Mouse (Mus musculus) lung, postnatal 14 days (tissue): ENCODE data around the gene Sfpq.

Source experiments
- DNase-seq: peaks from one replicate; pipeline ENCODE4 v3.0.0; 2021

Gene Sfpq

DNA sequence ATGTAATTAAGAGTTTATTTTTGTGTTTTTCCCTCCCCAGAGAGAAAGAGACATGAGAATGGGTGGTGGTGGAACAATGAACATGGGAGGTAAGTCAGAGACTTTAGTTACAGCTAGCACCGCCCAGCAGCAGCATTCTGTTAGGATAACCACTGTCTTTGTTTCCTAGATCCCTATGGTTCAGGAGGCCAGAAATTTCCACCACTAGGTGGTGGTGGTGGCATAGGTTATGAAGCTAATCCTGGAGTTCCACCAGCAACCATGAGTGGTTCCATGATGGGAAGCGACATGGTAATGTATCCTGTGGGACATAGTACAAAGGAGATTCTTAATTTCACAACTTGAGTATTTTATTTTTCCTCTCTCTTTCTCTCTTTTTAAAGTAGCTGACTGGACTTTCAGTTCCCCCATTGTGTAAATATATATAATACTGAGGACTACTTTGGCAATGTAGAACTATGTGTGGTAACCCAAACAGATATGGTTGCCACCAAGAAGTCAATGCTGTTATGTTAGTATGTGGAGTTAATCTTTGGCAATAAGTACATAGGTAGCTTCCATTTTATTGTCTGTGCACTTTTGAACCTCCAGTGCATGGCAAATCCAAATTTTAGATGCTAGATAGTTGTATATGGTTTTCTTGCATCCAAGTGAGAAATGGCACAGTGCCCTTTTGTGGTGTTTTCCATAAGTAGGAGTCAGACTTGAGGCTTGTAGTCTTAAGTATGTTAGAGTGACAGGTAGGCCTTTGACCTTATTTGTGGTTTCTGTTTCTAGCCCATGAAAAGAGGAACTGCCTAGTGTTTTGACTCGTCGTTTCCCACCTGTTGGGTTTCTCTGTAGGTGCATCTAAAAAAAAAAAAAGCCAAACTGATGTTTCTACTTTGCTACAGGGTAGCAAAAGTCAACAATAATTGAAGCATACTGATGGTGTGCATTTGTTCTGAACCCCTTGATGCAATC, 6.4 kb downstream of the Sfpq start:
- peak; percentile 61 for DNase-seq

DNA sequence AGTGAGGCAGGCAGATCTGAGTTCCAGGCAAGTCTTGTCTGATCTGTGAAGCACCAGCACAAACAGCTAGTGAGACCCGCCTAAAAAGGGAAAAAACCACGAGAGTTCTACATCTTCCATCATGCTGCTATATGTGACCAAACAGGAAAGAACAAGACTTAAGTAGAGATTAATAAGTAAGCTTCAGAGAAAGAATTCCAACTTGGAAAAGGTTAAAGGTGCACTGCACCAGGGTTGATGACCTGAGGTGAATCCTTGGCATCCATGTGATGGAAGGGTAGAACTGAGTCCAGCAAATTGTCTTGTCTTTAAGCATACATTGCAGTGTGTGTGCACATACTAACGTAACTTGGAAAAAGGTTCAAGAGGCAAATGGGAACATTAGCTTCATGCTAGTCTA, 16.0 kb downstream of the Sfpq start:
- DNase-seq: no peak

DNA sequence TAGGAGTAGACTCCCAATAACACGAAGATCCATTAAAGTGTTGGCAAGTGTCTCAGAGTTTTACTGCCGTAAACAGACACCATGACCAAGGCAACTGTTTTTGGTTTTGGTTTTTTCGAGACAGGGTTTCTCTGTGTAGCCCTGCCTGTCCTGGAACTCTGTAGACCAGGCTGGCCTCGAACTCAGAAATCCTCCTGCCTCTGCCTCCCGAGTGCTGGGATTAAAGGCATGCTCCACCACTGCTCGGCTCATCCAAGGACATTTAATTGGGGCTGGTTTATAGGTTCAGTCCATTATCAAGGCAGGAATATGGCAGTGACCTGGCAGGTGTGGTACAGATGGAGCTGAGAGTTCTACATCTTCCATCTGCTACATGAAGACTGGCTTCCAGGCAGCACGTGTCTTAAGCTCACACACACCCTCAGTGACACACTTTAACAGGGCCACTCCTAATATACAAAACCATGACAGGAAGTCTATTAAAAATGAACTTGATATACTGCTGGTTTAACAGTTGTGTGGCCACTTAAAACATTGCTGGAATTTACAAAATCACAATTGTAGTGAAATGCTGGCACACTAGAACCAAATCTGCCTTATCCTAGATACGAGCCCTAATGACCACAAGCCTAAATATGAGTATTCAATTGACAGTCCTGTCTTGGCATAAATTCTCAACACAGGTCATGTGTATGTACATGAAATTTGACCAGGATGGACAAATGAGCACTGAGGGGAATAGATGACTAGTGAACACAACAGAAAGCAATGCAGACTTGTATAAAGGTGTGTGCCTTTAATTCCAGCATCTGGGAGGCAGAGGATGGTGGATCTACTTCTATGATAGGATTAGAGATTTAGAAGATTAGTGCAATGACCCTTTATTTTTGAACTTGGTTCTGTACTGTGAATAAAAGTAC, 17.0 kb downstream of the Sfpq start:
- no peak for DNase-seq

DNA sequence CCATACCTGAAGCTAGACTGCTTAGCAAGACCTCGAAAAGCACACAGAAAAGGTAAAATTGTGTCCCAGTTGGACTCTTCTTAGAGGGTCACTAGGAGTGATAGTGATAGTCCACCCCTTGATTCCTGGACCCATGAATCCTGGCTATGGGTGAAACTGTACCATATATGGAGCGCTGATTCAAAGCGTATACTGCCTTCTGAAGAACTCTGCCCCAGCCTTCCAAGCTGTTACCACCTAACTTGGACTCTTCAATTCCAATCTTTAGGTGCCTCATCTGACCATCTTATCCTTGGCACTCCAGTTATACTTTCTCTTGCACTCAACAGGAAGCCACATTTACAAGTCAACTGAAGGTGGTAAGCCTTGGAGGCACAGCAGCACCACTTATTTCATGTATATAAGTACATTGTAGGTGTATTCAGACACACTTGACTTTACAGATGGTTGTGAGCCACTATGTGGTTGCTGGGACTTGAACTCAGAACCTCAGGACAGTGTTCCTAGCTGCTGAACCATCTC, 17.8 kb downstream of the Sfpq start:
- no peak for DNase-seq

DNA sequence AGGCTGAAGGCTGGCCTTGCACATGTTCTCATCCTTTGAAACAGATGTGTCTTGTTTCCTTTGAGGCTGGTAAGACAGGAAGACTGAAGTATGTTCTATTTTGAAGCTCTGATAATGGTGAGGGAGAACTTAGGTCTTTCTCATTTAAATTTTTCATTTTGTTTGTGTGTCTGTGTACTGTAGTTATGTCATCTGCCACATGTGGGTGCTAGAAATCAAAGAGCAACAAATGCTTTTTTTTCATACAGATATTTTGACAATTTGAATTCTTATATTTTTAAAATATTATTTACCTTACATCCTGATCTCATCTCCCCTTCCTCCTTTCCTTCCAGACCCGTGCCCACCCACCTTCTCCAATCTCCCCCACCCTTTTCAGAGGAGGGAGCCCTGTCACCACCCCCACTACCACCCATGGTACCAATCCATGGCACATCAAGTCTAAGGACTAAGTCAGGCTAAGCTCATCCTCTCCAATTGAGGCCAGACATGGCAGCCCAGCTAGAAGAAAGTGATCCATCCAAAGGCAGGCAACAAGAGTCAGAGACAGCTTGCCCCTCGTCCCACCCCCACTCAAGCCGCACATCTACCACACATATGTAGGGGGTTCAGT, 18.9 kb downstream of the Sfpq start:
- DNase-seq: no peak

DNA sequence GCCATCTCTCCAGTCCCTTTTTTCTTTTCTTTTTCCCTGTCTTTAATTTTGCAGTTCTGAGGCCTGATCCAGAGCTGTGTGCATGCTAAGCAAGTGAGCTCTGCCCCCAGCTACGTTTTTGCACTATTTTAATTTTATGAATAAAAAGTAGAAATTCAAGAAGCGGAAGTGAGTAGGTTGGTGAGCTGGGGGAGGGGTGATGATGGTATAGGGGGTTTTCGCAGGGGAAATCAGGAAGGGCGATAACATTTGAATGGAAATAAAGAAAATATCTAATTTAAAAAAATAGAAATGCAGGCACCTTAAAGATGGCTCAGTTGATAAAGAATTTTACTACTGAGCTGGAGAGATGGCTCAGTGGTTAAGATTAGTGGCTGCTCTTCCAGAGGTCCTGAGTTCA, 22.4 kb downstream of the Sfpq start:
- DNase-seq: no peak

DNA sequence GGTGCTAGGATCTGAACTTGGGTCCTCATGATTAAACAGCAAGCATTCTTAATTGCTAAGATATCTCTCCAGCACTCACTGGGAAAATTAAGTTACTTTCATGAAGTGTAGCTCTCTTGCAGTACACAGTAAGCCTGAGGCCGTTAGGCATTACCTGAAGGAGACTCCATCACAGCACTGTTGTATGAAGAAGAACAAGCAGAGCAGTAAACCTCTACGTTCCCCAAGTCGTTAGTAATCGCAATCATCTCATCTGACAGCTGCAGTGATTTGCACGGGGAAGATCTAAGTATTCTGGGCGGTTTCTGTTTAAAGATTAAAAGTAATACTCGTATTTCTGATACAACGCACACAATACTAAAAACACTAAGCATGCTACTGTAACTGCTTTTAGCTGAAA, 30.0 kb downstream of the Sfpq start:
- DNase-seq: no peak

DNA sequence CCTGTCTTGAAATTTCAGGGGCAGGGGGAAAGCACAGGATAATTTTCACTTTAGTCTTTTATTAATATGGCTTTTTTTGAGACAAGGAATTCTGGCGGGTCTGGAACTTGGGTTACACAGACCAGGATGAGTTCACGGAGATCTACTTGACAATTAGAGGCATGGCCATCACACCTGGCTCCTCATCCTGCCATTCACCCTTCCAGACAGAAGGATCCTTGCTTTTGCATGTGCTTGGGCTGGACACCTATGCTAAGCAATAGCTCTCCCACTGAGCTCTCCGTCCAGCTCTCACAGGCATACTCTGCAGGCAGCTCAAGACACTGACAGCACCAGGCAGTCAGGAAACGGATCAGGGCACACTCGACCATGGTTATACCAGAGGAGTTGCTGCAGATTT, 31.9 kb downstream of the Sfpq start:
- DNase-seq: no peak

DNA sequence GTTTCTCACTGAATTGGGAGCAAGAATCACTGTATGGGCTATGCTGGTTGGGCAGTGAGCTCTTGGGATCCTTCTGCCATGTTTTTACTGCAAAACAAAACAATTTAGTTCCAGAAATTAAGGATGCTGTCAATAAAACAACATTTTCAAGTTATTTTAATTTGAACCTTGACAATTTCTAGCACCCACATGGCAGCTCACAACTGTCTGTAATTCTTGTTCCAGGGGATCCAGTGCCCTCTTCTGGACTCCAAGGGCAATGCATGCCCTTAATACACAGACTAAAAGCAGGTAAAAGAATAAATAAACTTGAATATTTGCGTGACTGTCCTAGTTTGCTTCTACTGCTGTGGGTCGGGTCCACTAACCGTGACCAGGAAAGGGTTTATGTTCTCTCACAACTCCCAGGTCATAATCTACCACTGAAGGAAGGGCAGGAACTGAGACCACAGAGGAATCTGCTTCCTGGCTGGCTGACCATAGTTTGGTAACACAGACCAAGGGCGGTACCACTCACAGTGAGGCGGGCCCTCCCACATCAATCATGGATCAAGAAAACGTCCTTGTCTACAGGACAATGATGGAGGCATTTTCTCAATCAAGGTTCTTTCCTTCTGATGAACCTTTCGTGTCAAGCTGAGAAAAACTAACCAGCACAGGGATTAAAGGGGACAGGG, 33.5 kb downstream of the Sfpq start:
- no peak for DNase-seq

DNA sequence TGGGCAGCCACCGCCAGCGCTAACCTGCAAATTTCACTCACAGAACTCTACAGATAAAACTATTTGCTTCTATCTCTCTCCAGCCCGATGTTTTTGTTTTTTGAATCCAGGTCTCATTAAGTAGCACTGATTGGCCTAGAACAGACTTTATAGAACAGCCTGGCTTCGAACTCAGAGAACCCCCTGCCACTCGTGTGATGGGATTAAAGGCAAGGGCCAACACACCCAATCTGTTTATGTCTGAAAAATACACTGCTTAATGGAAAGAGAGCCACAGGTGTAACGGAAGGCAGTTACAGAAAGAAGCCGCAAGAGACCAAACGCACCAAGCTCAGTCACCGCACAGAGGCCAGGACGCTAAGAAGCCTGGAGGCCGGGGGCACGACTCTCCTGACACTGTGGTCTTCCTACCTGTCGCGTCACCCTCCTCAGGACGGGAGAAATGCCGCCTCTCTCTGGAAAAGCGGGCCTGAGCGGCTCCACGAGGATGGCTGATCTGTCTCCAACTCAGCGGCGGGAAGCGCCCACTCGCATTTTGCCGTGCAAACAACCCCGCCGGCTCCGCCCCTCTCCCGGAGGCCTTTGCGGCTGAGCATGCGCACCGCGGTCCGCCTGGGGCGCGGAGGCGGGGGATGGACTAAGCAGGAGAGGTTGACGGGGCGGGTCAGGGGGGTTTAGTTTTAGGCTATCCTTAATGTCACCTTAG, 39.6 kb downstream of the Sfpq start, which contains the start of gene Zmym1:
TSS of gene Zmym1 (minus strand) at position 568 of the 706 bp plus-strand sequence.
- DNase-seq: peak; percentile 91

DNA sequence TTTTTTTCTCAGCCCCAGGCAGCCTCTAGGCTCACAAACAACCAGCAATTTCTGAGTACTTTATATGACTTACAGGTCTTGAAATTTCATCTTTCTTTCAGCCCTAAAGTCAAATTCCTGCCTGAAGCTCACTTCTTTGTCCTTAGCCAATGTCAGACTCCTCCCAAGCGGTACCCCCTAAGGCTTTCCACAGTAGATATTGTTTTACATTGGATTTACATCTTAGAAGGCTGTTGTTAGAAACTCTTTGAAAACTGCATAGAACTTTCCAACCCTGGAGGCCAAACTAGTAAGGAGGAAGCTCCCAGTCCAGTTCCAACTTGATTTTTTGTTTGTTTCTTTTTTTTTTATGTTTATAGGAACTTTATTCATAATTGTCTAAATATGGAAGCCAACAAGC, 42.9 kb downstream of the Sfpq start:
- DNase-seq: no peak

DNA sequence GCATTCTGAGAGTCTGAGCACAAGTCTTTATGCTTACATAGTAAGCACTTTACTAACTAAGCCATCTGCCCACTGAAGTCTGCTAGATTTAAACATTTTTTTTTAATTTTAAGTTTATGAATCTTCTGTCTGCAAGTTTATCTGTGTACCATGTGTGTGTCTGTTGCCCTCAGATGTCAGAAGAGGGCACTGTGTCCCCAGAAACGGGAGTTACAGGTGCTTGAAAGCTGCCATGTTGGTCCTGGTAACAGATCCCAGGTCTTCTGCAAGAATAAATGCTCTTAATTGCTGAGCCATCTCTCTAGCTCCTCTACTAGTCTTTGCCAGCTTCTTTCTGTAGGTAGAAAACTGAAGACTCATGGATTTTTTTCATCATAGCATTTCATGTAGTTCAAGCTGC, 53.8 kb downstream of the Sfpq start:
- no peak for DNase-seq

DNA sequence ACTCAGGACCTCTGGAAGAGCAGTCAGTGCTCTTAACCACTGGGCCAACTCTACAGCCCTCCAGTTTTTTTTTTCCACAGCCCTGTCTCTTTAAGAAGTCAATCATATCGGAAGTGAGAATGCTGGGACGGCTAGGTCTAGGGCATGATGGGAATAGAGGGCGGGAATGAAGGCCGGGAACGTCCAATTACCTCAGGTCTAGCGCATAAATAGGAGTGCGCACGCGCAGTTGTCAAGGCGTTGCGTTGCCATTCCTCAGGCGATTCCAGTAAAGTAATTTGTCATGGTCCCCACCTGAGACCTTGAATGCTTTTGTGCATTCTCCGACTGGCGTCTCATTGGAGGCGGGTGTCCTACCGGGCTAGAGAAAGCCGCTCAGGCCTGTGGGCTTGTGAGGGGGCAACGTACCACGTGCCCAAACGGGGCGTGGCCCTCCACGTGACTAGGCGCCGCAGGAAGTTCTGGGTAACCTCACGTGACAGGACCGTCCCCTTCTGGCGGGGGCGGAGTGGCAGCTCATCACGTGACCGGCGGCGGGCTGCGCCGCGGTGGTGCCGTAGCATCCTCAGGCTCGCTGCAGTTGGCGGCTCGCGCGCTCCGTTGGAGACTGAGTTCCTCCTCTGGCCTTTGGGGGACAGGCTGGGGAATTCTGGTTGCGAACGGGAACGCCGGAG, 55.9 kb downstream of the Sfpq start, which contains the start of gene Zmym6:
TSS of gene Zmym6 (plus strand) at position 509 of the 674 bp plus-strand sequence.
- DNase-seq: peak; percentile 93

DNA sequence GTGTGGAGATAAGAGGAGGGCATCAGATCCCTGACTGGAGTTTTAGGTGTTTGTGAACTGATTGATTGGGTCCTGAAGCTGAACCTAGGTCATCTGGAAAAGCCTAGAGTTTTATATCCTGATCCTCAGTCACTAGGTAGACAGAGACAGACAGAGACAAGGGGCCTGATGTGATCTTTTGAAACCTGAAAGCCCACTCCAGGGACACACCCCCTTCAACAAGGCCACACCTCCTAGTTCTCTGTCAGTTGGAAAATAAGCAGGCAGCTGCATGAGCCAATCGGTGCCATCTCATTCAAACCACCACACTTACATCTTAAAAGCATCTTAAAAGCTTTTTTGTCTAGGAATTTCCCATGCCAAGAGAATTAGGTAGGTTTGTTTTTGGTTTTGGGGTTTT, 59.7 kb downstream of the Sfpq start:
- DNase-seq: no peak

DNA sequence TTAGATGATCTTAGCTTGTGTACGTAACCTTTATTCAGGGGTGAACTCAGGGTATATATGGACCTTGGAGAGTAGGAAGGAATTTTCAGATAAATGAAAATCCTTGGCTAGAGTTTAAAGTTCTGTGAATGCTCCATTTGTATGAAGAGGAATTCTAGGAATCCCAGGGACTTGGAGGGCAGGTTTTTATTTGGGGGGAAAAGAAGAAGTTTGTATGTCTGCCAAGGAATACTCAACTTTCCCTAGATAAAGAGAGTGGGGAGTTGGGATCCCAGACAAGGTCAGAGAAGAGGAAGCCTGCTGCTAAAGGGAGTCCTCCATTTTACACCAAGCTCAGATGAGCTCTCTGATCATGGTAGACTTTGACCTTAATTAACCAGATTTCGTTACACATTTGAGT, 62.0 kb downstream of the Sfpq start:
- no peak for DNase-seq

DNA sequence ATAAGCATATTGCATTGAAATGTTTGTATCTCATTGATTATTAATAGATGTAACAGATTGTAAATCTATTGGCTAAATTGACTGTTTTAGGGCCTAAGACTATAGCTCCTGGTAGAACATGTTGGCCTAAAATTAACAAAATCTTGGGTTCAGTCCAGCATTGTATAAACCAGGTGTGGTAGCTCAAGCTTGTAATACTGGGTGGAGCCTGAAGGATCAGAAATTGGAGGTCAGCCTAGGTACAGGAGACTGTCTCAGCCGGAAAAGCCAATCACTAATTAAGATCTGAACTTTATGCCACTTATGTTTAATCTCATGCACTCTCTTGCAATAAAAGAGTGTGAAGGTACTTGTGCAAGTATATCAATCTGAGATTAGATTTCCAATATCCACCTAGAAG, 64.6 kb downstream of the Sfpq start:
- DNase-seq: no peak
